31 mouse cellular contexts compared by ENCODE assay signal in the genomic region with DNA sequence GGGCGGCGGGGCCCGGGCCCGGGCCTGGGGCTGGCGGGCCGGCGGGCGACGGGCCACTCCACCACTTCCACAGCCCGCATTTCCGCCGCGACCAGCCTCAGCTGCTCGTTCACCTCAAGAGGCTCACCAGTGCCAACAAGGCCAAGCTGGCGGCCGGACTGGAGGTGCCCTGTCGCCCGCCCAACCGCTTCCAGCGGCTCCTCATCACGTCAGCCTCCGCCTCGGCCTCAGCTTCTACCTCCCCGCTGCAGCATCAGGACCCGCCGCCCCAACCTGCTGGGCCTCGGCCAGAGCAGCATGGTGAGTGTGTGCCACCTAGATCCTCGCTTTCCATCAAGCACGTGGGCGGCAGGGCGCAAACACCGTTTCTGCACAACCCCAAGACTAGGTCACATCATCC. TPM values are rescaled to one million over a fixed set of nuclear protein-coding genes. Genes with fewer than 3 reads are reported as not detected.
DNase-seq lines count a peak whose midpoint lies in the region; ATAC-seq and TF ChIP-seq lines count a peak whose summit lies in the region.
"Had no signal": no experiment of that assay in that cellular context is flagged by ENCODE, and none has a peak within 500 bp of the region (broad histone marks: within the 10 kb centered on the region; RNA-seq: fewer than 3 reads in every experiment).

No protein-coding gene starts in this region.

- DNase-seq in liver, embryonic 11.5 days (ENCODE audit: low spot score) = peak; percentile 31
- DNase-seq in liver (no peak), ES-E14 (ENCODE audit: low read depth, low spot score) (no peak)
- DNase-seq in adrenal gland, adult 18-20 months (ENCODE audit: low spot score in 2 of 2) = no peak
- no peak for DNase-seq in left cerebral cortex, postnatal 36 days (ENCODE audit: low spot score in 2 of 2)
- DNase-seq: adrenal gland, postnatal 36 days; cerebellum, adult 11 months; cerebellum, adult 9-11 months; gastrocnemius, postnatal 10 days; heart, postnatal 4 days; kidney, adult 8-10 months; kidney, postnatal 10 days; lung, postnatal 10 days; right cerebral cortex, postnatal 25 days; spleen, adult 18-20 months; thymus, adult 18-20 months; thymus, postnatal 4 days had no signal

- H3K27me3 ChIP-seq in liver, embryonic 11.5 days (replicated peaks; ENCODE audit: control insufficient read depth, insufficient read depth, low read length) = no peaks in the 10 kb centered on the region
- H3K27me3 ChIP-seq in E14TG2a.4 (ENCODE audit: insufficient read depth, low read length) = peaks cover 38% of the 10 kb centered on the region
- H3K27me3 ChIP-seq in testis, adult 2 months (ENCODE audit: control insufficient read depth, insufficient read depth, low read length) = no peaks in the 10 kb centered on the region

- peaks cover 44% of the 10 kb centered on the region for H3K36me3 ChIP-seq in liver, embryonic 11.5 days (ENCODE audit: control insufficient read depth, insufficient read depth, low read length)
- H3K36me3 ChIP-seq in E14TG2a.4 (ENCODE audit: insufficient read depth, low read length) (peaks cover 42% of the 10 kb centered on the region), ES-E14 (ENCODE audit: control insufficient read depth, insufficient read depth, low read length, poor library complexity, severe bottlenecking) (peaks cover 9% of the 10 kb centered on the region)
- H3K36me3 ChIP-seq in testis, adult 2 months (ENCODE audit: control insufficient read depth, insufficient read depth, low read length) = peaks cover 6% of the 10 kb centered on the region

- intact Hi-C loops in left cerebral cortex, postnatal 36 days (cut with DNase I) = no loop called here

- 0 out of 2 replicates have a peak, but pooled peaks cover 2% of the 10 kb centered on the region for H3K9me3 ChIP-seq in liver, embryonic 11.5 days (ENCODE audit: control insufficient read depth, low read length)
- 0 out of 2 replicates have a peak, but pooled peaks cover 5% of the 10 kb centered on the region for H3K9me3 ChIP-seq in E14TG2a.4 (ENCODE audit: low read length)
- H3K9me3 ChIP-seq in ES-E14 (ENCODE audit: control insufficient read depth, insufficient read depth, low read depth, low read length) = no peaks in the 10 kb centered on the region

- H3K4me3 ChIP-seq in liver, embryonic 11.5 days (ENCODE audit: low read depth, low read length) = no peak overlapping the region
- H3K4me3 ChIP-seq in E14TG2a.4 (replicated peaks; ENCODE audit: low read length) (peak overlapping the region; percentile 66), ES-E14 (ENCODE audit: insufficient read depth in 1 of 2, low read depth in 1 of 2, low read length in 2 of 2, poor library complexity in 1 of 2, severe bottlenecking in 1 of 2) (peak overlapping the region in 1 of 2 experiments; percentile 61; a peak in 3 of 4 replicates)
- H3K4me3 ChIP-seq in testis, adult 2 months (ENCODE audit: control insufficient read depth, low read depth, low read length) = peak overlapping the region; percentile 87
- H3K4me3 ChIP-seq: forebrain, embryonic 10.5 days; heart, embryonic 10.5 days; midbrain, embryonic 10.5 days had no signal

- no peak overlapping the region for H3K27ac ChIP-seq in liver, embryonic 11.5 days (ENCODE audit: low read depth, low read length)
- H3K27ac ChIP-seq in ES-E14 (ENCODE audit: insufficient read depth, low read depth, low read length, poor library complexity, severe bottlenecking) = no peak overlapping the region
- H3K27ac ChIP-seq in testis, adult 2 months (ENCODE audit: control insufficient read depth, insufficient read depth, low read depth, low read length) = peak overlapping the region; percentile 80
- H3K27ac ChIP-seq: forebrain, embryonic 10.5 days; heart, embryonic 10.5 days; hindbrain, postnatal 0 days; liver, embryonic 14.5 days; midbrain, embryonic 10.5 days had no signal

- 93% methylated on average over 31 of the region's 32 CpGs for WGBS in liver, embryonic 11.5 days

- no peak for TF ChIP-seq CTCF in E14TG2a.4 (conservative IDR thresholded peaks at IDR 0.05; ENCODE audit: low read length)
- TF ChIP-seq CTCF in testis, adult 2 months (IDR thresholded peaks at IDR 0.05; ENCODE audit: control insufficient read depth, insufficient read depth, insufficient replicate concordance, low read depth, low read length) = no peak

- H3K4me1 ChIP-seq in liver, embryonic 11.5 days (replicated peaks; ENCODE audit: control insufficient read depth, insufficient read depth, low read length) = no peaks in the 10 kb centered on the region
- H3K4me1 ChIP-seq in E14TG2a.4 (replicated peaks; ENCODE audit: low read depth, low read length) = peaks cover 9% of the 10 kb centered on the region
- 0 out of 4 replicates have a peak, but pooled peaks cover 0 to 2% of the 10 kb centered on the region in 2 experiments for H3K4me1 ChIP-seq in ES-E14 (ENCODE audit: control insufficient read depth in 2 of 2, insufficient read depth in 2 of 2, low read length in 2 of 2, poor library complexity in 1 of 2)
- peaks cover 6% of the 10 kb centered on the region for H3K4me1 ChIP-seq in testis, adult 2 months (ENCODE audit: control insufficient read depth, insufficient read depth, low read length)
- H3K4me1 ChIP-seq: forebrain, embryonic 10.5 days; heart, embryonic 10.5 days; midbrain, embryonic 10.5 days had no signal

- no peak; the same call in 1 of the 2 replicates for TF ChIP-seq POLR2A in testis, adult 2 months (IDR thresholded peaks at IDR 0.05; ENCODE audit: control insufficient read depth, low read depth, low read length)

- in situ Hi-C loops in ES-E14 (cut with MboI; ENCODE audit: low sequenced_read_pairs in 2 of 2, unreplicated experiment in 2 of 2) = no loop called here

- H3K9ac ChIP-seq in liver, embryonic 11.5 days (ENCODE audit: low read depth, low read length) = no peak overlapping the region
- peak overlapping the region; percentile 41 for H3K9ac ChIP-seq in ES-E14 (ENCODE audit: insufficient read depth, low read depth, low read length, poor library complexity, severe bottlenecking)
- H3K9ac ChIP-seq: liver, embryonic 14.5 days had no signal

- no peak for ATAC-seq in liver, embryonic 11.5 days (replicated peaks; ENCODE audit: low FRiP score)
- ATAC-seq: forebrain, embryonic 16.5 days; hindbrain, postnatal 0 days had no signal

- no peak overlapping the region for H3K4me2 ChIP-seq in liver, embryonic 11.5 days

TF ChIP-seq in ES-E14, 5 proteins besides CTCF, POLR2A, EP300 and RAD21:
- no peak for TF ChIP-seq ZNF384 (IDR thresholded peaks at IDR 0.05; ENCODE audit: low read depth, low read length)
TF ChIP-seq in ES-E14: peak in this region for 0.

RNA-seq across cellular contexts. Expression of gene Hsf5, which starts 0.6 kb away (rescaled TPM):
- polyA plus RNA-seq in liver, embryonic 11.5 days (2014; fragmentation: Nextera tagmentation; extraction: Ambion mirVana) = 0.08 and 0.10 TPM in 2 replicates
- 0.32 and 0.40 TPM in 2 replicates for total RNA-seq in ES-E14 (2012; rRNA removed)
- 89.4 and 90.3 TPM in 2 replicates for polyA plus RNA-seq in testis, adult 2 months (2012; rRNA removed)
- under 1 TPM; 0.06 to 0.07 TPM for total RNA-seq in adrenal gland, adult 18-20 months (2021)
- under 1 TPM; 0.42 to 0.57 TPM for total RNA-seq in left cerebral cortex, postnatal 36 days (2021)
- total RNA-seq: granulocyte monocyte progenitor cell, adult 5-6 weeks had no signal

RNA-seq across cellular contexts. Expression of gene Mtmr4, which starts 25.6 kb away (rescaled TPM):
- 31.5 and 34.8 TPM in 2 replicates for polyA plus RNA-seq in liver, embryonic 11.5 days (2014; fragmentation: Nextera tagmentation; extraction: Ambion mirVana)
- 26.2 and 27.7 TPM in 2 replicates for total RNA-seq in ES-E14 (2012; rRNA removed)
- 33.6 and 33.7 TPM in 2 replicates for polyA plus RNA-seq in testis, adult 2 months (2012; rRNA removed)
- 10 to 100 TPM; 25.6 to 29.7 TPM for total RNA-seq in adrenal gland, adult 18-20 months (2021)
- total RNA-seq in left cerebral cortex, postnatal 36 days (2021) = 10 to 100 TPM; 88.0 to 93.4 TPM

RNA-seq across cellular contexts. Expression of gene Rnf43, which starts 44.9 kb away (rescaled TPM):
- polyA plus RNA-seq in liver, embryonic 11.5 days (2014; fragmentation: Nextera tagmentation; extraction: Ambion mirVana) = 8.2 and 10.0 TPM in 2 replicates
- total RNA-seq in ES-E14 (2012; rRNA removed) = 1.1 and 1.2 TPM in 2 replicates
- 2.3 and 3.4 TPM in 2 replicates for polyA plus RNA-seq in testis, adult 2 months (2012; rRNA removed)
- total RNA-seq in adrenal gland, adult 18-20 months (2021) = 1 to 10 TPM; 4.7 to 5.1 TPM
- 1 to 10 TPM; 2.8 to 2.9 TPM for total RNA-seq in left cerebral cortex, postnatal 36 days (2021)

RNA-seq across cellular contexts. Expression of gene Sept4, which starts 48.9 kb away (rescaled TPM):
- 11.1 and 12.8 TPM in 2 replicates for polyA plus RNA-seq in liver, embryonic 11.5 days (2014; fragmentation: Nextera tagmentation; extraction: Ambion mirVana)
- total RNA-seq in ES-E14 (2012; rRNA removed) = 6.1 and 6.6 TPM in 2 replicates
- 159 and 174 TPM in 2 replicates for polyA plus RNA-seq in testis, adult 2 months (2012; rRNA removed)
- 10 to 100 TPM; 39.9 to 63.2 TPM for total RNA-seq in adrenal gland, adult 18-20 months (2021)
- 100 to 1,000 TPM; 161 to 227 TPM for total RNA-seq in left cerebral cortex, postnatal 36 days (2021)

RNA-seq across cellular contexts. Expression of gene Gm11492, which starts 51.2 kb away (rescaled TPM):
- polyA plus RNA-seq in liver, embryonic 11.5 days (2014; fragmentation: Nextera tagmentation; extraction: Ambion mirVana) = not detected in 2 replicates
- total RNA-seq in ES-E14 (2012; rRNA removed) = 0.27 and 0.32 TPM in 2 replicates
- 92.8 and 97.9 TPM in 2 replicates for polyA plus RNA-seq in testis, adult 2 months (2012; rRNA removed)
- not detected for total RNA-seq in adrenal gland, adult 18-20 months (2021)
- total RNA-seq in left cerebral cortex, postnatal 36 days (2021) = under 1 TPM in 1 of 2 experiments, not detected in 1; 0.20 TPM
- total RNA-seq: adrenal gland, postnatal 36 days; gastrocnemius, postnatal 10 days; granulocyte monocyte progenitor cell, adult 5-6 weeks; heart, postnatal 4 days; hindbrain, postnatal 0 days; layer of hippocampus, adult 18-20 months; layer of hippocampus, postnatal 14 days had no signal
- polyA plus RNA-seq: embryonic facial prominence, embryonic 11.5 days; forebrain, embryonic 10.5 days; forebrain, embryonic 16.5 days; heart, embryonic 10.5 days; heart, embryonic 16.5 days; hindbrain, postnatal 0 days; limb, embryonic 11.5 days; liver, embryonic 14.5 days; midbrain, embryonic 10.5 days had no signal
